Mouse (Mus musculus): ENCODE measurements at regions not wholly inside any gene's neighbourhood (a gene's known extent, or its start where the extent isn't known, plus 50 kb on each side); places are given as distances from the start of the nearest gene placed in this dataset.

- no peaks in the 10 kb centered on the region; the same call in 1 of the 2 replicates for H3K4me1 ChIP-seq (ENCODE audit: control insufficient read depth, insufficient read depth)
- no peak overlapping the region for H3K9ac ChIP-seq (replicated peaks; ENCODE audit: low read depth, low read length)
- H3K4me2 ChIP-seq (ENCODE audit: low read depth, low read length) = no peak overlapping the region
- WGBS = 63% methylated on average over 7 of the region's 7 CpGs
- no peak for ATAC-seq (ENCODE audit: insufficient read depth, low read depth)
- DNase-seq (ENCODE audit: low spot score) = no peak
- H3K27ac ChIP-seq (ENCODE audit: low read depth) = no peak overlapping the region
- H3K36me3 ChIP-seq (replicated peaks; ENCODE audit: control insufficient read depth, insufficient read depth, low read length) = no peaks in the 10 kb centered on the region
- no peaks in the 10 kb centered on the region for H3K27me3 ChIP-seq (ENCODE audit: control insufficient read depth, insufficient read depth, low read length)
- no peaks in the 10 kb centered on the region for H3K9me3 ChIP-seq (replicated peaks; ENCODE audit: control insufficient read depth, low read length)
- no peak overlapping the region for H3K4me3 ChIP-seq (ENCODE audit: low read depth, low read length)
- TF ChIP-seq EP300 (IDR thresholded peaks at IDR 0.05; ENCODE audit: low read depth) = no peak
- TF ChIP-seq CTCF (IDR thresholded peaks at IDR 0.05; ENCODE audit: low read depth) = no peak
Observed at GRCm38 (mm10) chr3:58054726-58055125, 206.8 kb upstream of the Pfn2 start.

GRCm38 (mm10) chr3:58055181-58055580 is 207.3 kb upstream of the Pfn2 start:
- ATAC-seq (ENCODE audit: insufficient read depth, low read depth) (no peak), DNase-seq (ENCODE audit: low spot score) (no peak)
- H3K4me3 ChIP-seq (ENCODE audit: low read depth, low read length) = no peak overlapping the region
- no peaks in the 10 kb centered on the region for H3K9me3 ChIP-seq (replicated peaks; ENCODE audit: control insufficient read depth, low read length)
- no peaks in the 10 kb centered on the region for H3K27me3 ChIP-seq (ENCODE audit: control insufficient read depth, insufficient read depth, low read length)
- TF ChIP-seq CTCF (IDR thresholded peaks at IDR 0.05; ENCODE audit: low read depth) (no peak), EP300 (IDR thresholded peaks at IDR 0.05; ENCODE audit: low read depth) (no peak)
- 75% methylated on average over 4 of the region's 4 CpGs for WGBS
- H3K4me2 ChIP-seq (ENCODE audit: low read depth, low read length) = no peak overlapping the region
- H3K9ac ChIP-seq (replicated peaks; ENCODE audit: low read depth, low read length) = no peak overlapping the region
- no peaks in the 10 kb centered on the region; the same call in 1 of the 2 replicates for H3K4me1 ChIP-seq (ENCODE audit: control insufficient read depth, insufficient read depth)
- no peaks in the 10 kb centered on the region for H3K36me3 ChIP-seq (replicated peaks; ENCODE audit: control insufficient read depth, insufficient read depth, low read length)
- no peak overlapping the region for H3K27ac ChIP-seq (ENCODE audit: low read depth)

GRCm38 (mm10) chr3:58056191-58057063 is 208.5 kb upstream of the Pfn2 start:
- H3K9ac ChIP-seq (replicated peaks; ENCODE audit: low read depth, low read length) = no peak overlapping the region
- H3K4me3 ChIP-seq (ENCODE audit: low read depth, low read length) = no peak overlapping the region
- H3K36me3 ChIP-seq (replicated peaks; ENCODE audit: control insufficient read depth, insufficient read depth, low read length) = no peaks in the 10 kb centered on the region
- TF ChIP-seq EP300 (IDR thresholded peaks at IDR 0.05; ENCODE audit: low read depth) = no peak
- TF ChIP-seq CTCF (IDR thresholded peaks at IDR 0.05; ENCODE audit: low read depth) = no peak
- DNase-seq (ENCODE audit: low spot score) = no peak
- H3K4me2 ChIP-seq (ENCODE audit: low read depth, low read length) = no peak overlapping the region
- WGBS = 38% methylated on average over 10 of the region's 10 CpGs
- no peaks in the 10 kb centered on the region for H3K9me3 ChIP-seq (replicated peaks; ENCODE audit: control insufficient read depth, low read length)
- no peak overlapping the region for H3K27ac ChIP-seq (ENCODE audit: low read depth)
- ATAC-seq (ENCODE audit: insufficient read depth, low read depth) = no peak
- no peaks in the 10 kb centered on the region for H3K27me3 ChIP-seq (ENCODE audit: control insufficient read depth, insufficient read depth, low read length)
- H3K4me1 ChIP-seq (ENCODE audit: control insufficient read depth, insufficient read depth) = no peaks in the 10 kb centered on the region; the same call in 1 of the 2 replicates

DNA sequence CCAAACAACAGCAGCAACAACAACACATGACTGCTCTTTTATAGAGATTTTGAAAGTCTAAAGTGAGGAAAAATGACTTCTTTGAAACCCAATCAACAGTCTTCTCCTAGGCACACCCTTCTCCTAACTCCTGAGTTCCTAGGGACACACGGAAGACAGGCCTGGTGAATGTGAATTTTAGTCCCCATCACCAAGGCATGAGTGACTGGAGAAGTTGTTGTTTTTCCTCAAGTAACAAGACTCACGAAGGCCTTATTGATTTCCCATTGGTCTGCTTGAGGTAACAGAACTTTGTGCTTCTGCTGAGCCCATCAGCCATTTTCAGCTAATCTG is 209.2 kb upstream of the Pfn2 start:
- no peaks in the 10 kb centered on the region for H3K36me3 ChIP-seq (replicated peaks; ENCODE audit: control insufficient read depth, insufficient read depth, low read length)
- TF ChIP-seq EP300 (IDR thresholded peaks at IDR 0.05; ENCODE audit: low read depth) (no peak), CTCF (IDR thresholded peaks at IDR 0.05; ENCODE audit: low read depth) (no peak)
- ATAC-seq (ENCODE audit: insufficient read depth, low read depth) (no peak), DNase-seq (ENCODE audit: low spot score) (no peak)
- H3K9me3 ChIP-seq (replicated peaks; ENCODE audit: control insufficient read depth, low read length) = no peaks in the 10 kb centered on the region
- no peaks in the 10 kb centered on the region for H3K27me3 ChIP-seq (ENCODE audit: control insufficient read depth, insufficient read depth, low read length)
- H3K27ac ChIP-seq (ENCODE audit: low read depth) = no peak overlapping the region
- no peak overlapping the region for H3K4me2 ChIP-seq (ENCODE audit: low read depth, low read length)
- 66% methylated on average over 2 of the region's 2 CpGs for WGBS
- no peaks in the 10 kb centered on the region; the same call in 1 of the 2 replicates for H3K4me1 ChIP-seq (ENCODE audit: control insufficient read depth, insufficient read depth)
- H3K4me3 ChIP-seq (ENCODE audit: low read depth, low read length) = no peak overlapping the region
- no peak overlapping the region for H3K9ac ChIP-seq (replicated peaks; ENCODE audit: low read depth, low read length)

DNA sequence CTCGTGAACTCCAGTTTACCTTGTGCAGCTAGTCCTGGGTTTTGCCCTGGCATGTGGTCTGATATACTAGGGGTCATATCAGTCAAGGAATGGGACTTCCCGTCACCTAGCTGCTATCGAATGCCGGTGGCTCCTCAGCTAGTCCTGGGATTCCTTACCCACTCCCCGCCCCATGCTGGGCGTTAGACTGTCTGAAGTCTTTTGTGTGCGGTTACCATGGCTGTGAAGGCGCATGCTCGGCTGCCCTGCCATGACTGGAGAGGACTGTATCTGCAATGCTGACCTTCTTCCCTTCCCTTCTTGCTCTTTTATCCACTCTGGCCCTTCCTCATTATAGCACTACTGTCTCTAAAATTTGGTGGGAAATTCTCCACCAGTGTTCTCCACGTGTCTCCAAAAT is 210.3 kb upstream of the Pfn2 start:
- no peak for ATAC-seq (ENCODE audit: insufficient read depth, low read depth)
- Histone ChIP-seq H3K9me3 (replicated peaks; ENCODE audit: control insufficient read depth, low read length) (no peaks in the 10 kb centered on the region), H3K4me1 (ENCODE audit: control insufficient read depth, insufficient read depth) (no peaks in the 10 kb centered on the region; the same call in 1 of the 2 replicates), H3K27me3 (ENCODE audit: control insufficient read depth, insufficient read depth, low read length) (no peaks in the 10 kb centered on the region), H3K9ac (replicated peaks; ENCODE audit: low read depth, low read length) (no peak overlapping the region), H3K4me2 (ENCODE audit: low read depth, low read length) (no peak overlapping the region), H3K4me3 (ENCODE audit: low read depth, low read length) (no peak overlapping the region), H3K27ac (ENCODE audit: low read depth) (no peak overlapping the region), H3K36me3 (replicated peaks; ENCODE audit: control insufficient read depth, insufficient read depth, low read length) (no peaks in the 10 kb centered on the region)
- 57% methylated on average over 10 of the region's 10 CpGs for WGBS
- TF ChIP-seq EP300 (IDR thresholded peaks at IDR 0.05; ENCODE audit: low read depth) = no peak
- no peak for TF ChIP-seq CTCF (IDR thresholded peaks at IDR 0.05; ENCODE audit: low read depth)
- DNase-seq (ENCODE audit: low spot score) = no peak

Measured in heart, postnatal 0 days (tissue).